Mouse (Mus musculus) cerebral cortex, adult 2 months (tissue): ENCODE data around the gene Bloc1s2.

Experiments
- WGBS: fragments of 180-500 bp; shearing (Covaris S2); methylation state at CpG from one replicate; pipeline ENCODE4 v1.1.7; 2018; 5-methylcytosine and 5-hydroxymethylcytosine counted together

Gene Bloc1s2

GRCm38 (mm10) chr19:44127729-44128497, 18.3 kb downstream of the Bloc1s2 start:
- WGBS: 93% methylated on average over 10 of the region's 10 CpGs

DNA sequence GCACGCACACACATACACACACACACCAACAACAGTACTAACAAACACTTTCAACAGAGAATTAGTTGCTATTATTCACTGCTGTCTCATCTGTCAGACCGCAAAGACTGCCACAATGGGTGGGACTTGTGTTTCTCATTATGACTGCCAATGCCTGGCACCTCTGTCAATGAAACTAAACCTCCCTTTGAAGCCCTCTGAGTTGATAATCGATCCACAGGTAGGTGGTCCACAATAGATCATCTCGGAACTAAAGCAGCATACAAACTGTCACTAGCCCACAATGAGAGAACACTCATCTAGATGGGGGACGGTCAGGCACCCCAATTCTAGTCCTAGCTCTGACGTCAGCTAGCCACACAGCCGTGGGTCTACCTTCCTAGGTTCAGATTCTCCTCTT, 25.1 kb downstream of the Bloc1s2 start:
- WGBS: 90% methylated on average over 7 of the region's 7 CpGs

GRCm38 (mm10) chr19:44120686-44121085, 25.6 kb downstream of the Bloc1s2 start:
- WGBS: 96% methylated on average over 9 of the region's 9 CpGs

GRCm38 (mm10) chr19:44111706-44112105, 34.5 kb downstream of the Bloc1s2 start:
- 52% methylated on average over 7 of the region's 7 CpGs for WGBS

- 92% methylated on average over 9 of the region's 9 CpGs for WGBS
These were observed 35.9 kb downstream of the Bloc1s2 start for GRCm38 (mm10) chr19:44110356-44110755.

- WGBS: 23% methylated on average over 22 of the region's 22 CpGs
These were observed 38.4 kb downstream of the Bloc1s2 start for GRCm38 (mm10) chr19:44107661-44108521.

DNA sequence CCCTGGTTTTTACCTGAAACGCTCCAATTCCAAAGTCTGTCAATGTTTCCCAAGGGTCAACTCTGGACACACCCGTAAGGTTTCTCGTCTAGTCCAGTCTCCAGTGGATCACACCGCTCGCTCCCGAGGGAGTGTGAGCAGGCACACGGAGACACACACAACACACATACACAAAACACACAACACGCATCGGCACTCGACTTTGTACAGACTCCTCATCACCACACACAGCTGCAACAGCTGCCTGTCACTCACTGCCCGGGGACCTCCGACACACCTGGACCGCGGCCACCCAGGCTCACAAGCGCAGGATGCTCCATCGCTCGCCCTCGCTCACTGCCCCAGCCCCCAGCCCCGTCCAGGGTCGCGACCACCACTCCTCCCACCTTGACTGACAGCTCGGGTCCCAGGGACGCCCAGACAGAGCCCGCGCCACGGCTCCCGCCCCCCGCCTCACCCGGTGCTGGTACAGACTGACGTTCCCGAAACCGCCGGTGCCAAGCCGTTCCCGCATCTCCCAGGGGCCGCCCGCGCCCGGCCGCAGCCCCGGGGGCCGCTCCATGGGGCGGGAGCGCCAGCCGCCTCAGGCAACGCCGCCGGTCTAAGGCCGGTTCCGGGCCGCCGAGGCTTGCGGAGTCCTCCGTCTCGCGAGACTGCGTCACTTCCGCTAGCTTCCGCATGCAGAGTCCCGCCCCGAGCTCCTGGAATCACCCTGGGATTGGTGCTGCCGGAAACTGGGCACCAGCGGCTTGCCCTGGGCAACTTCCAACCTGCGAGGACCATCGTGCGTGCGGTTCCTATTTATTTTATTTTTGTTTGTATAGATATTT, 39.2 kb downstream of the Bloc1s2 start, which contains the start of gene Chuk:
Chuk (minus strand) TSS at position 650 of the 830 bp plus-strand sequence.
- under 1% methylated on average over 67 of the region's 67 CpGs for WGBS

- WGBS: 89% methylated on average over 1 of the region's 1 CpGs
These were observed 41.9 kb downstream of the Bloc1s2 start for GRCm38 (mm10) chr19:44104393-44104792.

GRCm38 (mm10) chr19:44103001-44103400, 43.2 kb downstream of the Bloc1s2 start:
- WGBS: 73% methylated on average over 3 of the region's 3 CpGs
